Mouse (Mus musculus) ovary, postnatal 14 days (tissue): ENCODE data around the gene Ap1m1.
A peak's percentile ranks its signal among the peaks of the same experiment; 100 is the strongest.

Source experiments
- DNase-seq: peaks from one replicate; pipeline ENCODE4 v3.0.0; 2022; ENCODE audit warnings: low spot score

The Ap1m1 gene

GRCm38 (mm10) chr8:72259862-72260261 is 20.0 kb downstream of the Ap1m1 start:
- DNase-seq, result no peak

- no peak for DNase-seq
Observed at GRCm38 (mm10) chr8:72260585-72260984, 20.8 kb downstream of the Ap1m1 start.

GRCm38 (mm10) chr8:72261019-72261418 is 21.2 kb downstream of the Ap1m1 start:
- peak; percentile 36 for DNase-seq

GRCm38 (mm10) chr8:72261431-72261830 is 21.6 kb downstream of the Ap1m1 start:
- DNase-seq, result no peak

- DNase-seq, result no peak
Observed at GRCm38 (mm10) chr8:72261872-72262271, 22.1 kb downstream of the Ap1m1 start.

GRCm38 (mm10) chr8:72262756-72263155 is 22.9 kb downstream of the Ap1m1 start:
- DNase-seq, result no peak

GRCm38 (mm10) chr8:72263451-72263850 is 23.6 kb downstream of the Ap1m1 start:
- DNase-seq, result no peak

GRCm38 (mm10) chr8:72265342-72265741 is 25.5 kb downstream of the Ap1m1 start:
- no peak for DNase-seq

GRCm38 (mm10) chr8:72266671-72267070 is 26.9 kb downstream of the Ap1m1 start:
- DNase-seq, result no peak

- no peak for DNase-seq
Observed at GRCm38 (mm10) chr8:72267106-72267505, 27.3 kb downstream of the Ap1m1 start.

GRCm38 (mm10) chr8:72268356-72268755 is 28.5 kb downstream of the Ap1m1 start:
- no peak for DNase-seq

- no peak for DNase-seq
Observed at GRCm38 (mm10) chr8:72270606-72271005, 30.8 kb downstream of the Ap1m1 start.

GRCm38 (mm10) chr8:72271051-72271660 is 31.3 kb downstream of the Ap1m1 start:
- DNase-seq, result no peak

GRCm38 (mm10) chr8:72271691-72272090 is 31.9 kb downstream of the Ap1m1 start:
- no peak for DNase-seq

GRCm38 (mm10) chr8:72272361-72272760 is 32.5 kb downstream of the Ap1m1 start:
- DNase-seq, result peak; percentile 55

- no peak for DNase-seq
Observed at GRCm38 (mm10) chr8:72273111-72273770, 33.4 kb downstream of the Ap1m1 start.

GRCm38 (mm10) chr8:72273807-72274206 is 34.0 kb downstream of the Ap1m1 start:
- no peak for DNase-seq

- DNase-seq, result no peak
Observed at GRCm38 (mm10) chr8:72277244-72277643, 37.4 kb downstream of the Ap1m1 start.

- no peak for DNase-seq
Observed at GRCm38 (mm10) chr8:72279151-72279550, 39.3 kb downstream of the Ap1m1 start.

GRCm38 (mm10) chr8:72281634-72282033 is 41.8 kb downstream of the Ap1m1 start:
- DNase-seq, result no peak

- DNase-seq, result no peak
Observed at GRCm38 (mm10) chr8:72285285-72285684, 45.5 kb downstream of the Ap1m1 start.

- no peak for DNase-seq
Observed at GRCm38 (mm10) chr8:72289051-72289450, 49.2 kb downstream of the Ap1m1 start.

- DNase-seq, result no peak
Observed at GRCm38 (mm10) chr8:72291104-72291503, 51.3 kb downstream of the Ap1m1 start.

GRCm38 (mm10) chr8:72293309-72293708 is 53.5 kb downstream of the Ap1m1 start:
- DNase-seq, result no peak
